Mouse (Mus musculus): ENCODE measurements around the gene Vps53. TPM values are rescaled to one million over a fixed set of nuclear protein-coding genes. Genes with fewer than 3 reads are reported as not detected.
"Not testable (repeated sequence)": the region's sequence is repeated elsewhere in the genome, so short reads cannot be mapped to it uniquely, and the experiment has no call there.

Vps53 gene
- total RNA-seq, 1 experiment from 2014 or later, result 41.8 TPM

GRCm38 (mm10) chr11:76027139-76028071 is 152.0 kb downstream of the Vps53 start, which contains the start of gene Rflnb:
Rflnb (minus strand) TSS chr11:76027782.
- ATAC-seq (replicated peaks; ENCODE audit: low read depth, poor library complexity, severe bottlenecking), result peak; percentile 65

DNA sequence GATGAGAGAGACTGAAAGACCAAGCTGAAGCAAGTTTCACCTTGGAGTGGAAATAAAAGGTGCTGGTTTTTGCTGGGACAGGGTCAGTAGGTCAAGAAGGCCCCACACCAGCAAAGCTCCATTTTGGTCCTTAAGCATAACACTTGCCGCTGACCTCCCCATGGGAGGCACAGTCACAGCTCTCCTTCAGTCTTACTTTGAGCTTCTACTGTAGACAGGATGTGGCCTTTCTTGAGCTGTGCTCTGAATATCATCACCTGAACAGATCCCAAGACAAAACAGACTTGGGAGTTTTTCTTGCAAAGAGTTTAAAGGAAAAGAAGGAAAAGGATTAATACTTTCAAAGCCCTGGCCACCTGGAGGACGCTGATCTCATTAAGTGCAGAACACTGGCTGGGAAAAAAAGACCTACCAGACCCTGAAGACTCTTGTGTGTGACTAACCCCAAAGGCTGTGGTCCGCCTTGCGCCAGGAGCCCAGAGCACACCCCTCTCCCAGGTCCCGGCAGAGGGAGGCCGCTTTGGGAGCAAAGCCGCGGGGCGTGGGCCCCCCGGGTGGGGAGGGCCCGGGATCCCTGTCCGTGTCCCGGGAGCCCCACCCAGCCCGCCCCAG is 152.8 kb downstream of the Vps53 start:
- ATAC-seq (replicated peaks; ENCODE audit: low read depth, poor library complexity, severe bottlenecking), result no peak

GRCm38 (mm10) chr11:76025080-76025583 is 154.3 kb downstream of the Vps53 start:
- no peak for ATAC-seq (replicated peaks; ENCODE audit: low read depth, poor library complexity, severe bottlenecking)

DNA sequence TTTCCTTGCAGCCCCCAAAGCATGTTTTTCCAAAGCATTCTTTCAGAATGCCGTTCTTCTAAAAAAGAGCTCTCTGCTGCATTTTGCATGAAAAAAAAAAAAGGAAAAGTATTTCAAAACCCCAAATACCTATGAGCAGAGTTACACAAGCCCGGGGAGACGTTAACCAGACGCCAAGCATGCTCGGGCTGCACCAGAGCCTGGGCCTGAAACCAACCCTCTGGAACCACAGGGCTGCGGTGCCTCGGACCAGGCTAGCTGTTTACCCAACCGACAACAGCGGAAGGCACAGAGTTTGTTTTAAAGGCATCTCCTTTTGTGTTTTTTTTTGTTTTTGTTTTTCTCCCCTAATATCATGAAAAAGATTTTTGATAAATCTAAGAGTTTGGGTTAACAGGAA is 158.5 kb downstream of the Vps53 start:
- ATAC-seq (replicated peaks; ENCODE audit: low read depth, poor library complexity, severe bottlenecking), result no peak

- ATAC-seq (replicated peaks; ENCODE audit: low read depth, poor library complexity, severe bottlenecking), result no peak
Observed at GRCm38 (mm10) chr11:76019879-76020278, 159.6 kb downstream of the Vps53 start.

DNA sequence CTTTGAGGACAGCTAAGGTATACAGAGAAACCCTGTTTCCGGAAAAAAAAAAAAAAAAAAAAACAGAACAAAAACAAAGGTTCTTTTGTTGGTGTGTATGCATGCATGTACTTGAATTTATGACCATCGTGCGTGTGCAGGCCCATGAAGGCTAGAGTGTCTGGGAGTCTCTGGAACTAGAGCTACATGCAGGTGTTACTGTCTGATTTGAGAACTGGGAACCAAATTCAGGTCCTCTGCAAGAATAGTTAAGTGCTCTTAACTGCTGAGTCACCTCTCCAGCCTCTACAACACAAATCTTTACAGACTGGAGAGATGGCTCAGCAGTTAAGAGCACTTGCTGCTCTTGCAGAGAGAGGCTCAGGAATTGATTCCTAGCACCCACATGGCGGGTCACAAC is 163.6 kb downstream of the Vps53 start:
- no peak for ATAC-seq (replicated peaks; ENCODE audit: low read depth, poor library complexity, severe bottlenecking)

- no peak for ATAC-seq (replicated peaks; ENCODE audit: low read depth, poor library complexity, severe bottlenecking)
Observed at GRCm38 (mm10) chr11:76015251-76015650, 164.2 kb downstream of the Vps53 start.

GRCm38 (mm10) chr11:76010838-76011624 is 168.4 kb downstream of the Vps53 start:
- no peak for ATAC-seq (replicated peaks; ENCODE audit: low read depth, poor library complexity, severe bottlenecking)

DNA sequence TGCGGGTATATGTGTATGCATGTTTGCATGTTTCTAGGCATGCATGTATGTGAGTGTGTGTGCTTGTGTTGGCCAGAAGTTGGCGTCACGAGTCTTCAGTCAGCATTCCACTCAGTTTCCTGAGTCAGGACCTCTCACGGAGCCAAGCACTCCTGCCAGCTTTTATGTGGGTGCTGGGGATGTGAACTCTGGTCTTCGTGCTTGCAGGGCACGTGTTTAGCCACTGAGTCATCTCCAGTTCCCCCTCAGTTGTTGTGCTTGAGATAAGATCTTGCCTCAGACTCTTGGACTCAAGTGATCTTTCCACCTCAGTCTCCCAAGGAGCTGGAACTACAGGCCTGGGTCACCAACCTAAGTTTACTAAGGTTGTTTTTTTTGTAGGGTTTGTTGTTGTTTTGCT is 170.3 kb downstream of the Vps53 start:
- ATAC-seq (replicated peaks; ENCODE audit: low read depth, poor library complexity, severe bottlenecking), result no peak

DNA sequence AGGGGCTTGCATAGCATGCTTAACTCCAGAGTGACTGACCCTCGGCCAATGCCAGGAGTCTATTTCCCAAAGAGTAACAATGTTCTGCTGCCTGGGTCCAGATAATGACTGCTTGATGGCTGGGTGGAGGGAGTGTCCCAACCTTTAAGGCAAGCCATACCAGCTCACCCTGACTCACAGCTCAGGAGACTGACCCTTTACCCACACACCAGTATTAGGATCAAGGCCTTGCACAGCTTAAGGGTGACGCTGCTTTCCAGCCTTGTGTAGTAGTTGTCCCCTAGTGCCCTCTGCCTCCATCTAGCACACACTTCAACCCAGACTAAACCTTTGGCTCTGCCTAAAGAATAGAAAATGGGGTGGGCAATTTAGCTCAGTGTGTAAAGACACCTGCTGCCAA is 171.3 kb downstream of the Vps53 start:
- ATAC-seq (replicated peaks; ENCODE audit: low read depth, poor library complexity, severe bottlenecking), result no peak

- not testable (repeated sequence) for ATAC-seq (replicated peaks; ENCODE audit: low read depth, poor library complexity, severe bottlenecking)
Observed at GRCm38 (mm10) chr11:76004276-76004675, 175.2 kb downstream of the Vps53 start.

- no peak for ATAC-seq (replicated peaks; ENCODE audit: low read depth, poor library complexity, severe bottlenecking)
Observed at GRCm38 (mm10) chr11:76001237-76001878, 178.1 kb downstream of the Vps53 start.

DNA sequence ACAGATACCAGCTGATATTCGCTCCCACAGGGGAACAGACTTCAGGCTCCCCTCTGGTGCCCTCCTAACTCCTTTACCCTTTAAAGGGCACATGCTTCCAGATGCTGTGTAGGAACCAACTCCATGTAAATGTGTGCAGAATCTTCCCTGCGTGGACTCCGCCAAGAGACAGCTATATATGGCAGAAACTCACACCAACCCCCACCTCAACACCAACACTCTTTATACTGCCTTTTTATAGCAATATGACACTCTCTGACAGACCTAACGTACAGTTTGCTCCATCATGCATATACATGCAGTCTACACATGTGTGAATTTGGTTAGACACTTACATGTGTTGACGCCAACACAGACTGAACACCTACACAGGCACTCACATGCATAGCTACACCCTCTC is 178.7 kb downstream of the Vps53 start:
- ATAC-seq (replicated peaks; ENCODE audit: low read depth, poor library complexity, severe bottlenecking), result no peak

DNA sequence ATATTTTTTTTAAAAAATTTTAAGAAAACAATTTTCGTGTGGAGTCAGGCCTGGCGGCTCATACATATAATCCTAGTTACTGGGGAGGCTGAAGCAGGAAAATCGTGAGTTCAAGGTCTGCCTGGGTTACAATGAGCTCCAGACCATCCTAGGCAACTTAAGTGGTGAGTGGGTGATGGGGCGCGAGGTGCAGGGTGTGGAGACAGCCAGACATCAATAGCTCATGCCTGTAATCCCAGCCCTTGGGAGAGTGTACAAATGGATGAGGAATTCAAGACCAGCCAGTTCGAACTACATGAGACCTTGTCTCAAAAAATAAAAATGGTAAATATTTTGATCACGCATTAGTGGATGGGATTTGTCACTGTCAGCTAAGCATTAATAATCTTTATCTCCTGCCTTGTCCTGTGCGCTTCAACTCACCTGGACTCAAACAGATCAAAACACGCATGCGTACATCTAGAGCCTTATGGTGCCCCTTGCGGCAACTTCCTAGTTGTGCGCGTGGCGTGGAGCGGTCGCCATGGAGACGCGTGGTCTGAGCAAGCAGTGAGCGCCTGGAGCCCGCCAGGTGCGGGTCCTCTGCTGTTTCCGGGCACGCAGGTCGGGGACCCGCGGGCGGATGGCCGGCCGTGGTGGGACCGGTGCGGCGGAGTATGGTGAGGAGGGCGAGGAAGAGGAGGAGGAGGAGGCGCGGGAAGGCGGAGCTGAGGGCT is 179.8 kb downstream of the Vps53 start, which contains the start of gene 1700016K19Rik:
TSS of gene 1700016K19Rik (plus strand) at position 473 of the 716 bp plus-strand sequence.
- peak; percentile 91 for ATAC-seq (replicated peaks; ENCODE audit: low read depth, poor library complexity, severe bottlenecking)

Other genes with a start within 250 kb of the Vps53 start
- 1.5 and 1.9 TPM in 2 replicates for gene Rph3al, start 241.2 kb downstream of the Vps53 start, total RNA-seq (2017)
- gene 1700016K19Rik, start 179.7 kb downstream of the Vps53 start, total RNA-seq (2017), result not detected in 2 replicates
- gene Rflnb, start 151.9 kb downstream of the Vps53 start, total RNA-seq (2017), result 2.0 and 2.6 TPM in 2 replicates
- 0.44 and 2.0 TPM in 2 replicates for gene Fam57a, start within 50 bp of the Vps53 start, total RNA-seq (2017)
- not detected in 2 replicates for gene Dbil5, start 38.0 kb upstream of the Vps53 start, total RNA-seq (2017)
- 21.7 and 21.9 TPM in 2 replicates for gene Gemin4, start 38.0 kb upstream of the Vps53 start, total RNA-seq (2017)
- gene Mrm3, start 64.1 kb upstream of the Vps53 start, total RNA-seq (2017), result 22.5 and 33.2 TPM in 2 replicates
- gene Glod4, start 64.1 kb upstream of the Vps53 start, total RNA-seq (2017), result 216 and 244 TPM in 2 replicates
- 10.2 and 12.7 TPM in 2 replicates for gene Nxn, start 219.5 kb upstream of the Vps53 start, total RNA-seq (2017)
- gene Timm22, start 227.3 kb upstream of the Vps53 start, total RNA-seq (2017), result 11.1 and 17.0 TPM in 2 replicates

Measured in common myeloid progenitor, adult 5-6 weeks (primary cell).